Mouse (Mus musculus) gastrocnemius, adult 8-10 months (tissue): ENCODE data around the gene Ints11. TPM values are rescaled to one million over a fixed set of nuclear protein-coding genes. Genes with fewer than 3 reads are reported as not detected.

Source experiments
- DNase-seq, 2 experiments: peaks; one replicate each; pipeline ENCODE4 v3.0.0; 2022; ENCODE audit warnings: low spot score in 2 of 2
- total RNA-seq, 4 experiments: library from RNA; stranded (reverse); gene quantifications; 2 replicates each; pipeline ENCODE4 v1.2.4; 2022

Ints11 gene
- total RNA-seq, 4 experiments from 2014 or later: 13.0 to 16.8 (median 14.1) TPM

- DNase-seq: peak; percentile 94 to 96
Measured at GRCm38 (mm10) chr4:155891551-155892001, 22.2 kb downstream of the Ints11 start, which contains the start of the genes Pusl1 and Acap3. Pusl1 (minus strand) TSS chr4:155891781. Acap3 (plus strand) TSS chr4:155891822.

GRCm38 (mm10) chr4:155892017-155892416, 22.7 kb downstream of the Ints11 start:
- peak; percentile 60 to 70 for DNase-seq

- DNase-seq: peak; percentile 16 to 23
Measured at GRCm38 (mm10) chr4:155892438-155893211, 23.3 kb downstream of the Ints11 start.

- peak in 1 of 2 experiments; percentile 1 for DNase-seq
Measured at GRCm38 (mm10) chr4:155893212-155893690, 23.9 kb downstream of the Ints11 start.

- DNase-seq: peak; percentile 78 to 83
Measured at GRCm38 (mm10) chr4:155894311-155894881, 25.1 kb downstream of the Ints11 start.

- DNase-seq: peak; percentile 56 to 57
Measured at GRCm38 (mm10) chr4:155895216-155895615, 25.9 kb downstream of the Ints11 start.

GRCm38 (mm10) chr4:155895826-155896225, 26.5 kb downstream of the Ints11 start:
- DNase-seq: peak in 1 of 2 experiments; percentile 1

- DNase-seq: peak in 1 of 2 experiments; percentile 1
Measured at GRCm38 (mm10) chr4:155896461-155896860, 27.1 kb downstream of the Ints11 start.

GRCm38 (mm10) chr4:155898318-155898717, 29.0 kb downstream of the Ints11 start:
- no peak for DNase-seq

- DNase-seq: no peak
Measured at GRCm38 (mm10) chr4:155899355-155899754, 30.0 kb downstream of the Ints11 start.

GRCm38 (mm10) chr4:155901205-155901604, 31.9 kb downstream of the Ints11 start:
- DNase-seq: no peak

GRCm38 (mm10) chr4:155903246-155903645, 33.9 kb downstream of the Ints11 start:
- DNase-seq: no peak

GRCm38 (mm10) chr4:155904318-155905102, 35.2 kb downstream of the Ints11 start:
- DNase-seq: peak in 1 of 2 experiments; percentile 2

- peak in 1 of 2 experiments; percentile 2 for DNase-seq
Measured at GRCm38 (mm10) chr4:155905634-155906033, 36.3 kb downstream of the Ints11 start.

- DNase-seq: peak in 1 of 2 experiments; percentile 2
Measured at GRCm38 (mm10) chr4:155906125-155906524, 36.8 kb downstream of the Ints11 start.

GRCm38 (mm10) chr4:155907003-155907402, 37.7 kb downstream of the Ints11 start:
- peak in 1 of 2 experiments; percentile 2 for DNase-seq

GRCm38 (mm10) chr4:155908281-155908680, 38.9 kb downstream of the Ints11 start:
- DNase-seq: no peak

GRCm38 (mm10) chr4:155908751-155909150, 39.4 kb downstream of the Ints11 start:
- DNase-seq: no peak

GRCm38 (mm10) chr4:155932031-155932430, 62.7 kb downstream of the Ints11 start:
- DNase-seq: no peak
